ENCODE assay signal across 21 mouse cellular contexts in the genomic region with DNA sequence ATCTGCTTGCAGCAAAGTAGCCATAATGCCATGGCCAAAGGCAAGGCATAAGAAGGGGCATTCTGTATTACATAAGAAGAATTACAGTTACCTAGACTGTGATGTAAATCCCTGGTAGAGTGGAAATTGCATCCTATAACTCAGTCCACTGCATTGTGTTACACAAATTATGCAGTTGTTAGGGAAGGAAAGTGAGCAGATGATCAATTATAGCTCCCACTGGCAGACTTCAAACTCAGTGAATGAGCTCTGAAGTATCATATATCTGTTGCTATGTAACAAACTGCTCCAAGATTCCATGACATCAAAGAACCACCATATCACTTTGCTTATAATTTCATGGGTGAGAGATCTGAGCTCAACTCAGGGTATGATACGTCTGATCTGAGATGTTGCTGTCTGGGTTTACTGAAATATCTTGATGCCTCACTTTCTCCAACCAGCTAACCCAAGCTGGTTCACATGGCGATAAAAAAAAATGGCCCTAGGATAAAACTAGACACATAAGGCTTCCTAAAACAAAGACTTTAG.
"Had no signal": no experiment of that assay in that cellular context is flagged by ENCODE, and none has a peak within 500 bp of the region (broad histone marks: within the 10 kb centered on the region; RNA-seq: fewer than 3 reads in every experiment).

No protein-coding gene starts in this region.

- H3K27me3 ChIP-seq: limb, embryonic 13.5 days; midbrain, embryonic 12.5 days; midbrain, embryonic 15.5 days; neural tube, embryonic 12.5 days; neural tube, embryonic 15.5 days had no signal

- H3K9me3 ChIP-seq: limb, embryonic 13.5 days; midbrain, embryonic 12.5 days; midbrain, embryonic 15.5 days; neural tube, embryonic 12.5 days; neural tube, embryonic 15.5 days had no signal

- H3K4me1 ChIP-seq: limb, embryonic 13.5 days; midbrain, embryonic 12.5 days; midbrain, embryonic 15.5 days; neural tube, embryonic 12.5 days; neural tube, embryonic 15.5 days had no signal

- H3K4me3 ChIP-seq: left cerebral cortex, adult 2 months; limb, embryonic 13.5 days; midbrain, embryonic 12.5 days; midbrain, embryonic 15.5 days; neural tube, embryonic 12.5 days; neural tube, embryonic 15.5 days had no signal

- DNase-seq: kidney, adult 2 months; kidney, postnatal 36 days; layer of hippocampus, postnatal 36 days; liver, postnatal 0 days; lung, embryonic 14.5 days; right cerebral cortex, adult 18-20 months; right cerebral cortex, postnatal 14 days; right cerebral cortex, postnatal 4 days; thymus, postnatal 25 days had no signal

- H3K4me2 ChIP-seq: limb, embryonic 13.5 days; lung, embryonic 14.5 days; midbrain, embryonic 12.5 days; midbrain, embryonic 15.5 days; neural tube, embryonic 12.5 days; neural tube, embryonic 15.5 days had no signal

- H3K27ac ChIP-seq: left cerebral cortex, adult 2 months; limb, embryonic 13.5 days; liver, embryonic 14.5 days; macrophage; midbrain, embryonic 12.5 days; midbrain, embryonic 15.5 days; neural tube, embryonic 12.5 days; neural tube, embryonic 15.5 days; stomach, postnatal 0 days had no signal

- H3K36me3 ChIP-seq: limb, embryonic 13.5 days; midbrain, embryonic 12.5 days; midbrain, embryonic 15.5 days; neural tube, embryonic 12.5 days; neural tube, embryonic 15.5 days had no signal

- H3K9ac ChIP-seq: limb, embryonic 13.5 days; liver, embryonic 14.5 days; liver, postnatal 0 days; lung, embryonic 14.5 days; midbrain, embryonic 12.5 days; midbrain, embryonic 15.5 days; neural tube, embryonic 12.5 days; neural tube, embryonic 15.5 days had no signal

- ATAC-seq: inflammation-experienced regulatory T-cells, adult 6 months; intestine, embryonic 16.5 days; liver, postnatal 0 days; lung, postnatal 0 days; midbrain, embryonic 15.5 days had no signal
